Mouse (Mus musculus) frontal cortex, adult (tissue): ENCODE measurements around the gene Nmi.
"Not testable (repeated sequence)": the region's sequence is repeated elsewhere in the genome, so short reads cannot be mapped to it uniquely, and the experiment has no call there.

Experiments
- ATAC-seq: cut with Nextera tagmentation; 2 replicates; pipeline ENCODE4 v1.9.2; 2017; ENCODE audit warnings: mild to moderate bottlenecking, moderate library complexity, mixed read lengths; ENCODE audit not compliant: low TSS enrichment

The Nmi gene

GRCm38 (mm10) chr2:51973410-51973968 lies at the start of gene Nmi:
TSS of gene Nmi (minus strand) at chr2:51973494.
- peak; percentile 90 for ATAC-seq

GRCm38 (mm10) chr2:52016361-52016760 lies 43.1 kb upstream of the Nmi start:
- ATAC-seq, result no peak

GRCm38 (mm10) chr2:52013306-52013820 lies 40.1 kb upstream of the Nmi start:
- ATAC-seq, result peak; percentile 86

- not testable (repeated sequence) for ATAC-seq
These were observed 38.5 kb upstream of the Nmi start for GRCm38 (mm10) chr2:52011820-52012219.

GRCm38 (mm10) chr2:52006380-52006779 lies 33.1 kb upstream of the Nmi start:
- ATAC-seq, result no peak

GRCm38 (mm10) chr2:52002299-52002698 lies 29.0 kb upstream of the Nmi start:
- peak; percentile 59 for ATAC-seq

GRCm38 (mm10) chr2:52001521-52001920 lies 28.2 kb upstream of the Nmi start:
- ATAC-seq, result no peak

DNA sequence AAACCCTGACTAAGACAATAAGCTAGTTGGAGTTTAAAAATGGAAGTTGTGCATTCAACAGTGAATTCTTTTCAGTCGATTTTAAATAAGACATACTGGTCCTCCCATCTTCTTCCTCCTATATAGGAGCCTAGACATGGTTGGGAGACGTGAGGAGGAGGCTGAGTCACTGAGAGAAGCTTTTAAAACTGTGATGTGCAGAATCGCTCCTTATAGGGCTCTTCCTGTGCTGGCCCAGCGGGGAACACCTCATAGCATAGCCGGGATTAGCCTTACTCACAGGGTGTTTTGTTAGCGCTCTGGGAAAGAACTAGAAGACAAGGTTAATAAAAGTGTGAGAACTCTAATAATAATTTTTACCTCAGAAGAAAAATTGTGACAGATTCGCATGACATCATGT lies 26.7 kb upstream of the Nmi start:
- ATAC-seq, result peak; percentile 99

- no peak for ATAC-seq
These were observed 18.2 kb upstream of the Nmi start for GRCm38 (mm10) chr2:51991447-51991846.

DNA sequence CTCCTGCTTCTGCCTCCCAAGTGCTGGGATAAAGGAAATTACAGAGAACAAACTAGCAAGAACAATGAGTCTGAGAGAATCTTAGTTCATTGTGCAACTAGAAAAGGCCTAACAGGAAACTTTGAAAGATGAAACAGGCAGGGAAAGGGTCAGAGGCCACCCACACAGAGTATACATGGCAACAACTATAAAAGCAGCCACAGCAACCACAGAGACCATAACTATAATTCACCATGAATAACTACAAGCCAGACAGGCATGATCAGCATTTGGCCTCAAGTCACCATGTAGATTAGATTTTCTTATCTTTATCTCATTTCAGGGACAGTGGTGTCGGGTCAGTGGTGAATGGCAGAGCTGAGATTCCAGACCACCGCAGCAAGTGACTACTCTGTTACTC lies 16.3 kb upstream of the Nmi start:
- no peak for ATAC-seq

- ATAC-seq, result no peak
These were observed 13.4 kb upstream of the Nmi start for GRCm38 (mm10) chr2:51986695-51987094.

GRCm38 (mm10) chr2:51986157-51986556 lies 12.9 kb upstream of the Nmi start:
- no peak for ATAC-seq

DNA sequence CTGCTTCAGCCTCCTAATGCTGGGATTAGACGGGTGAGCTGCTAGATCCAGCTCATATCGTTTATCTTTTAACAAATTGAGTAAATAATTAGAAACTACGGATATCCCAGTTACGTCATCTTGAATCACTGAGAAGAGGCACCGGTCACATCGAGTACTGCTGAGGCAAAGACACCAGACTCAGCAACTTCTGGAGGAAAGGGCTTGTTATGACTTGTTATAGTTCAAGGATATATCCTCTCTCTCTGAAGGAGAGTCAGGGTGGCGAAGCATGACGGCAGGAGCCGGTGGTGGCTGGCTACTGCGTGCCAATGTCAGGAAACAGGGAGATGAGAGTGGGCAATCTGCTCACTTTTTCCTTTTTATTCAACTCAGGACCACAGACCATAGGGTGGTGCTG lies 11.9 kb upstream of the Nmi start:
- no peak for ATAC-seq

- ATAC-seq, result no peak
These were observed 9.0 kb upstream of the Nmi start for GRCm38 (mm10) chr2:51982288-51982687.

DNA sequence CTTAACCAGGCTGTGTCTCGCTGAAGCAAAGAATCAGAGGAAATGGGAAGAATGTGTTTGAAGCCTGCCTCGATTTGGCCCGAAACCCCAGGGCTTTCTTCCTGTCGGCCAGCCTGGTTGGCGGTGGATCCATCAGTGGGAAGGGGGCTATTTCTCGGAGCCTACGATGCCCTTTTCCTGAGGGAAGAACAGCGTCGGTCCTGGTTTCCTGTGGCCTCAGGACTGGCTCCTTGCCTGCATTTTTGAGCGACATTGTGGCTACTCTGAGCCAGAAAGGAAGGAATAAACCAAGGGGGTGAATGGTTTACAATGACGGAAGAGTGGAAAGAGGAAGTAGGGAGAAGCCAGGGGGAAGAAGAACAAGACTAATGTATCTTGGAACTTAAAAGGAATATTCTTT lies 8.3 kb upstream of the Nmi start:
- ATAC-seq, result no peak

DNA sequence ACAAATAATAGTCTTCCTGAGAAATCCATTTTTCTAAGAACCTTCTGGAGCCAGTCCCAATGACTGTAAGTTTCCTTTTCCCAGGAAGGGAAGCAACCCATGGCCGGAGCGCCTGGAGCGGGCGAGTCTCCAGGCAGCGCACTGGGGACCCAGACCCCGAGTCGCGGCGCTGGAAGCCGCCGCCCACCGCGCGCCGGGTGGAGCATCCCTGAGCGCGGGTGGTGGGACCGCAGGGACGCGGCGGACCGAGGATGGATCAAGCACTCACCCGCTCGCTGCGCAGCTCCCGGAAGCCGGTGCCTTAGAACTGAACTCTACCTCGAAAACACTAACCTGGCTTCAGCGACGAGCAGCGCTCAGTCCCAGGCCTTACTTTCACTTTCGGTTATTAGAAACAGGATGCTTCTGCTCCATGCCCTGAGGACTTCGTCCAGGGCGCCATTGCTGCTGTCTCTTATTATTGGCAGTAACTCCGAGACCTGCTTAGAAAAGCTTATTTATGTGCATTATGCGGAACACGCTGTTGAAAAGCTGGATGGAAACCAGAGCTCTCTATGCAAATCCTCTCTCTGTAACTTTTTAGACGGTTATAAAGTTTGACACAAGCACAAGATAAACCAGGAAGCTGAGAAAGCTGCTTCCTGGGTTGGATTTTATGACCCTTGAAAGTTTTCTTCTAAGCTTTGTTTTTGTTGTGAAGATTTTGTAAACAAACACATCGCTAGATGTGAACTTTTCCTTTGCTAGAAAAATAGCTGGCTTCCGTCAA lies 469 bp downstream of the Nmi start:
- peak; percentile 87 for ATAC-seq

GRCm38 (mm10) chr2:51972142-51972541 lies 1.2 kb downstream of the Nmi start:
- ATAC-seq, result peak; percentile 48; the same call in 1 of the 2 replicates

DNA sequence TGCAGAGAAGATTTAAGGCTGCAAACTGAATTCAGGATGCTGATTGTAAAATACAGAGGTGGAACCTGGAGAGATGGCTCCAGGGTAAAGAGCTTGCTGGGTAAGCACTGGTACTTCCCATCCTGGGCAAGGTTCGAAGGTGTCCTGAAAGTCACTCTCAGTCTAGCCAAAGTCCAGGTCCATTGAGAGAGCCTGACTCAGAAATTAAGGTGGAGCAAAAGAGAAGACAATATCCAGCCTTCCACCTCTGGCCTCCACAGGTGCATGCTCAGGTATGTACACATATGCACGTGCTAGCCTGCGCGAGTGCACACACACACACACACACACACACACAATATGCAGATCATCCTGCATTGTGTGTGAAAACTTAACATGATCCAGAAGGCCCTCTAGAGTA lies 2.4 kb downstream of the Nmi start:
- no peak for ATAC-seq

DNA sequence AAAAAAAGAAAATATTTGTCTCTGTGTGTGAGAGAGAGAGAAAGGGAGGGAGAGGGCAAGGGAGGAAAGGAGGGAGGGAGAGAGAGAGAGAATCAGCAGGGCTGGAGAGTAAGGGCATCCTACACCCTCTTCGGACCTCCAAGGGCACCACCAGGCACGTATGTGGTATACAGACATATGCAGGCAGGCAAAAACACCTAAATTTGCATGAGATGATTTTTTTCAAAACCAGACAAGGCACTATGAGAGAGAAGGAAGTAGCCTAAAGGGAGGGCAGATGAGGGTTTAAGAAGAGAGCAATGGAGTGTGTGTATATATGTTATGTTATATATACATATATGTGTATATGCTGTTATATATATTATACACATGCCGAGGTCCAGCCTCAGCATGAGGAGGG lies 6.0 kb downstream of the Nmi start:
- no peak for ATAC-seq

DNA sequence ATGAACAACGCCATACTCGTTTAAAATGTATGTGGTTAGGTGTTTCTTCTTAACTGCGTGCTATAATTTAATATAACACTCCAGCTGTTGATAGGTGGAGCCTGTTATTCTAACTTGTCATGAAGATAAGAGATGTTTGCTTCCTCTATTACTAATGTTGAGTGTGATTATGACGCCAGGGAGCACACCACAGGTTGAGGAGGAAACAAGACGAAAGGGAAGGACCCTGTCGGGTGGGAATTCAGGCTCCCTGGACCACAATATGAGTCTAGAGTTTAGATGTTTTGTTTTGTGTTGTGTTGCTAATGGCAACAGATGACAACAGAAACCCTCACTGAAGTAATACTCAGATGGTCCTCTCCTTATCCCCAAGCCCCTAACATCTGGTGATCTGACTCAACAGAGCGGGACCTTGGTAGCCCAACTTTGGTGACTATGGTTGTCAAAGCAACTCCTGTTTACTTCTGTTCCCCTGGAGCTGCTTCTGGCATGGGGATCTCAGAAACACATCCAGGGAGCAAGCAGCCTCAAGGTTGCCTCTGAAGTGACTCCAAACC lies 19.6 kb downstream of the Nmi start:
- ATAC-seq, result no peak

DNA sequence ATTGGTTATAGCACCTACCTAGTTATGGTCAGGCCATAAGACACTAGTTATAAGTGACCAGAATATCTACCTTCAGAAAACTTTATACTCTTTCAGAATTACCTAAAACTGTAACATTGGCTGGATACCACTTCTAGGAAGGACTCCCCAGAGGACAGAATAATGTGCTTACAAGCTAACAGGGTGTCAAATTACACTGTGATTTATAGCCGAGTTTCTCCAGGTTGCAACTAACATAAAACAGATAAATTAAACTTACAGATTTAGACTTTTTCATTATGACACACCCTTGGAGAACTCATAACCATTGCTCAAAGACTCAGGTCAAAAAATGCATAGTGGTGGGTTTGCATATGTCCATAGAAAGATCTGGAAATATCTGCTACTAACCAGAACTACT lies 22.4 kb downstream of the Nmi start:
- ATAC-seq, result no peak

DNA sequence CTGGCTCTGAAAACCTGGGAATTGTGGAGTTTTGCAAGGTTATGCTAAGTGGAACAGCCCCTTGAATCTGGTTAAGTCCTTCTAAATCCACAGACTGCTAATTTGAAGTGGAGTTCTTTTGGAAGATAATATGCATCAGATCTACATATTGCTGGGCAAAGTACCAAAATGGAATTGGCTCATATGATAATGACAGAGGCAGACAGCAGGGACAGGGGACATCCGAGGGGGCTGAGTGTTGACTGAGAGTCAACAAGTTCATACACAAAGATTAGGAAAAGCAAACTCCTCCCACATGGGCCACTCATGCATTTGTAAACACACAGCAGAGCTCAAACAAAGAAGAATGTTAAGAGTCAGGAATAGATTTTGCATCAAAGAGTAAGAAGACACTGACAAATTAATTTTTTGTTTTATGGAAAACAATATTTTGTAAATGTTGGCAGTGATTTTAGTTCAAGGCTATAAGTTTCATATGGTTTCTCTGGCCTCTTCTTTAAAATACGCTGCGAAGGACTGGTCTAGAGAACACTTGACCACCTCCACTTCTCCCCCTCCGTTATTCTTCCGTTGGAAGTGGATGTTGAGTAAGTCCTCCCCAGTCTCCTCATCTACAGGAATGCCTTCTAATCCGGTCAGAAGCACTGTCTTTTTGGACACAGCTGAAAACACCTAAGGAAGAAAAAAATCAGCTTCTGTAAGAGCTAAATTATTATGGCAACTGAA lies 25.0 kb downstream of the Nmi start:
- no peak for ATAC-seq

- ATAC-seq, result no peak
These were observed 27.5 kb downstream of the Nmi start for GRCm38 (mm10) chr2:51945812-51946211.
